Mouse (Mus musculus): ENCODE data around the gene Arhgap9.

Gene Arhgap9

GRCm38 (mm10) chr10:127321621-127322020, at the start of gene Arhgap9:
Gene Arhgap9, plus strand, starts transcription at chr10:127321964.
- DNase-seq, result peak; percentile 57

GRCm38 (mm10) chr10:127272371-127272770, 49.4 kb upstream of the Arhgap9 start:
- DNase-seq, result no peak

- no peak for DNase-seq
Measured at GRCm38 (mm10) chr10:127274261-127275022, 47.3 kb upstream of the Arhgap9 start.

GRCm38 (mm10) chr10:127279730-127280129, 42.0 kb upstream of the Arhgap9 start:
- DNase-seq, result no peak

- no peak for DNase-seq
Measured at GRCm38 (mm10) chr10:127281316-127281715, 40.4 kb upstream of the Arhgap9 start.

GRCm38 (mm10) chr10:127282620-127283215, 39.0 kb upstream of the Arhgap9 start:
- no peak for DNase-seq

GRCm38 (mm10) chr10:127284105-127284622, 37.6 kb upstream of the Arhgap9 start:
- DNase-seq, result no peak

GRCm38 (mm10) chr10:127284724-127285500, 36.9 kb upstream of the Arhgap9 start:
- DNase-seq, result no peak

GRCm38 (mm10) chr10:127285644-127286043, 36.1 kb upstream of the Arhgap9 start:
- DNase-seq, result peak; percentile 20

GRCm38 (mm10) chr10:127286194-127286593, 35.6 kb upstream of the Arhgap9 start:
- no peak for DNase-seq

- DNase-seq, result peak; percentile 24
Measured at GRCm38 (mm10) chr10:127286730-127287129, 35.0 kb upstream of the Arhgap9 start.

GRCm38 (mm10) chr10:127287271-127287935, 34.4 kb upstream of the Arhgap9 start:
- peak; percentile 25 for DNase-seq

GRCm38 (mm10) chr10:127287936-127288293, 33.8 kb upstream of the Arhgap9 start:
- DNase-seq, result no peak

GRCm38 (mm10) chr10:127288328-127288799, 33.4 kb upstream of the Arhgap9 start:
- no peak for DNase-seq

GRCm38 (mm10) chr10:127288800-127289572, 32.8 kb upstream of the Arhgap9 start, which contains the start of gene Mbd6:
Gene Mbd6, minus strand, starts transcription at chr10:127289018.
- DNase-seq, result peak; percentile 96

GRCm38 (mm10) chr10:127289573-127290191, 32.1 kb upstream of the Arhgap9 start:
- peak; percentile 58 for DNase-seq

- DNase-seq, result peak; percentile 99
Measured at GRCm38 (mm10) chr10:127290307-127290929, 31.3 kb upstream of the Arhgap9 start.

GRCm38 (mm10) chr10:127290930-127291880, 30.6 kb upstream of the Arhgap9 start:
- peak; percentile 63 for DNase-seq

- no peak for DNase-seq
Measured at GRCm38 (mm10) chr10:127291881-127292638, 29.7 kb upstream of the Arhgap9 start.
